Mouse (Mus musculus) stomach, postnatal 0 days (tissue): ENCODE data around the gene Fosb. TPM values are rescaled to one million over a fixed set of nuclear protein-coding genes. Genes with fewer than 3 reads are reported as not detected.

Experiments
- ATAC-seq: fragments of 200-750 bp; cut with Nextera tagmentation; 2 replicates; pipeline ENCODE4 v1.8.0; 2017; ENCODE audit not compliant: low FRiP score, low TSS enrichment
- DNase-seq: peaks from one replicate; pipeline ENCODE4 v3.0.0-alpha.2; 2016; ENCODE audit warnings: low spot score
- H3K27ac ChIP-seq: fragments of 300-500 bp; sonication (generic); replicated peaks from 2 replicates; pipeline ENCODE4 v1.5.1; 2014; ENCODE audit warnings: mild to moderate bottlenecking, control low read depth
- H3K27me3 ChIP-seq: fragments of 300-500 bp; sonication (generic); 2 replicates; pipeline ENCODE4 v1.6.1; 2014; ENCODE audit warnings: low read length; ENCODE audit not compliant: control insufficient read depth, insufficient read depth
- H3K36me3 ChIP-seq: fragments of 300-500 bp; sonication (generic); 2 replicates; pipeline ENCODE4 v1.6.1; 2014; ENCODE audit warnings: low read length, mixed read lengths; ENCODE audit not compliant: control insufficient read depth, insufficient read depth
- H3K4me1 ChIP-seq: fragments of 300-500 bp; sonication (generic); replicated peaks from 2 replicates; pipeline ENCODE4 v1.6.1; 2014; ENCODE audit warnings: antibody characterized with exemption; ENCODE audit not compliant: control insufficient read depth, insufficient read depth
- H3K4me2 ChIP-seq: fragments of 300-500 bp; sonication (generic); replicated peaks from 2 replicates; pipeline ENCODE4 v1.6.1; 2014; ENCODE audit warnings: low read depth, mild to moderate bottlenecking, control low read depth, moderate library complexity
- H3K4me3 ChIP-seq: fragments of 300-500 bp; sonication (generic); 2 replicates; pipeline ENCODE4 v1.5.1; 2014; ENCODE audit warnings: low read depth, low read length, control low read depth
- H3K9ac ChIP-seq: fragments of 300-500 bp; sonication (generic); 2 replicates; pipeline ENCODE4 v1.6.1; 2014; ENCODE audit warnings: mild to moderate bottlenecking, low read length, control low read depth, mixed read lengths
- H3K9me3 ChIP-seq: fragments of 300-500 bp; sonication (generic); 2 replicates; pipeline ENCODE4 v1.6.1; 2016; ENCODE audit warnings: low read length; ENCODE audit not compliant: control insufficient read depth
- CTCF ChIP-seq: IDR thresholded peaks from 2 replicates; pipeline ENCODE4 v1.5.1; 2016; ENCODE audit warnings: antibody characterized with exemption, low read depth, mild to moderate bottlenecking, moderate library complexity
- EP300 ChIP-seq: optimal IDR thresholded peaks from 2 replicates; pipeline ENCODE3; 2016; ENCODE audit warnings: antibody characterized with exemption
- WGBS: fragments of 180-500 bp; shearing (Covaris S2); extraction: QIAGEN DNeasy Blood & Tissue Kit; methylation state at CpG from one replicate; pipeline ENCODE4 v1.1.7; 2014; 5-methylcytosine and 5-hydroxymethylcytosine counted together
- polyA plus RNA-seq: library from polyadenylated mRNA; unstranded; fragments of >200 nt; fragmentation: Nextera tagmentation; extraction: Ambion mirVana; gene quantifications from 2 replicates; pipeline ENCODE4 v1.2.1, GENCODE M21; 2015

The Fosb gene
- polyA plus RNA-seq, 1 experiment from 2014 or later: 0.21 TPM

DNA sequence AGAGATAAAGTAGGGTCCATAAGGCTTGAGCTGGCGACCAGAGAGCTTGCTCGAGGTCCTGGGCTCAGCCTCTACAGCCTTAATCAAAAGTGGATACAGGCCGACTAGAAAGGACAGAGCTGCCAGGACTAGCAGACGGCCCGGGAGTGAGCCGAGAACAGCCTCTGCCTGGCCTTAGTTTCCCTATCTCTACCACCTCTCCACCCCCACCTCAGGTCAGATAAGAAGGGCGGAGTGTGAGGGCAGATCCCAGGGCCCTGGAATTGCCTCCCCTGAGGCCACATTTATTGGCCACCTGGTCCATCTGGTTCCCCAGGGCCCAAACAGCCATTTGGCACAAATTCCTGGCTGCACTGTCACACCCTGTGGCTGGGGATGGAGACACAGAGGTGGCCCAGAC, 44.7 kb downstream of the Fosb start:
- Histone ChIP-seq H3K9me3 (no peaks in the 10 kb centered on the region), H3K4me2 (no peak overlapping the region), H3K27ac (peak overlapping the region; percentile 1; the same call in 1 of the 2 replicates), H3K27me3 (no peaks in the 10 kb centered on the region), H3K9ac (no peak overlapping the region), H3K4me1 (0 out of 2 replicates have a peak, but pooled peaks cover 4% of the 10 kb centered on the region), H3K36me3 (peaks cover 11% of the 10 kb centered on the region; the same call in 1 of the 2 replicates), H3K4me3 (no peak overlapping the region)
- TF ChIP-seq CTCF (no peak), EP300 (no peak)
- ATAC-seq: no peak
- no peak for DNase-seq
- WGBS: 48% methylated on average over 7 of the region's 7 CpGs

GRCm38 (mm10) chr7:19258336-19258735, 51.5 kb downstream of the Fosb start:
- no peak for DNase-seq
- TF ChIP-seq CTCF (no peak), EP300 (no peak)
- ATAC-seq: no peak
- Histone ChIP-seq H3K36me3 (peaks cover 31% of the 10 kb centered on the region), H3K4me3 (no peak overlapping the region), H3K4me2 (no peak overlapping the region), H3K9ac (no peak overlapping the region), H3K27me3 (no peaks in the 10 kb centered on the region), H3K27ac (peak overlapping the region; percentile 30; the same call in 1 of the 2 replicates), H3K4me1 (no peaks in the 10 kb centered on the region), H3K9me3 (no peaks in the 10 kb centered on the region)
- 50% methylated on average over 3 of the region's 3 CpGs for WGBS

DNA sequence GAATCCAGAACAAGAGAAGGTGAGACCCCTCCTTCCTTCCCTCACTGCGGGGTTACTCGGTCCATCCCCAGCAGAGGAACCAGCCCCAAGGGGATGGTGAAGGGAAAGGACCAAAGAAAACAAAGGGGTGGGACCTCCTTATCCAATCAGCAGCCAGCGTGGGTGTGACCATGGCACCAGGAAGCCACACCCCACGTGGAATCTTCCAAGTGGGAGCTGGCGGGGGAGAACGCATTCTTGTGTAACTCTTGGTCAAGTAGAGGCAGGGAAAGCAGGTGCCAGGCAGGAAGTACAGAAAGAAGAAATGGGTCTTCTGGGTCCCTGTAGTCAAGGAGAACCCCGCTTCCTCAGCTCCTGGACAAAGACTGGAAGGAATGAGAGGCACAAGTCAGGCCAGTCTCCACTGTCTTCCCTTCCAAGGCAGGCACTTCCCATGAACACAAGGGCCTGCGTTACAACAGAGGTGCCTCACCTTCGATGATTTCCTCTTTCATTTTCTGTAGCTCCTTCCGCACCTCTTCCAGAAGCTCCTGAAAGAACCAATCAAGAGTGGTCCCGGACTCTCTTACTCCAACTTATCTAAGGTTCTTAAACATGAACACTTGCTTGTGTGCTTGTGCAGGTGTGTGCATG, 52.3 kb downstream of the Fosb start:
- H3K4me1 ChIP-seq: no peaks in the 10 kb centered on the region
- H3K9ac ChIP-seq: no peak overlapping the region
- no peak overlapping the region for H3K4me3 ChIP-seq
- 33% methylated on average over 11 of the region's 11 CpGs for WGBS
- no peaks in the 10 kb centered on the region for H3K27me3 ChIP-seq
- TF ChIP-seq EP300 (peak; percentile 36), CTCF (no peak)
- ATAC-seq (peak; percentile 85), DNase-seq (peak; percentile 90)
- H3K4me2 ChIP-seq: no peak overlapping the region
- H3K9me3 ChIP-seq: no peaks in the 10 kb centered on the region
- peaks cover 31% of the 10 kb centered on the region for H3K36me3 ChIP-seq
- peak overlapping the region; percentile 63; the same call in 1 of the 2 replicates for H3K27ac ChIP-seq

DNA sequence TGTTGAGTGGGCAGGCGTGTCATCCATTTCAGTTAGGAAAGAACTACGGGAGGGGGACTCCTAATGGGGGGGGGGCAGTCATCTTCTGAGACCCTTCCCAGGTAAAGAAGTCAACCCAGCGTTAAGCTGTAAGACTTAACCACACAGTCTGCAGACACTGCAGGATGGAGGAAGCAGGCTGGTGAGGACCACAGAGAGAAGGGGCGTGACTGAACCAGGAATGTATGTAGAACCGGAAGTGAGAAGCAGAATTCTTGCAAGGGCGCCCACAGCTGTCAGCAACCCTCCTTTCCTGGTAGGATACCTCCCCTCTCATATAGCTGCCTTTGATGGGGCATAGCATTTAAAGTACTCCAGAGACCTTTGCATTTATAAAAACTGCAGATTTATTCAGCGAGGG, 53.3 kb downstream of the Fosb start:
- WGBS: 75% methylated on average over 7 of the region's 7 CpGs
- H3K4me2 ChIP-seq: no peak overlapping the region
- no peak for DNase-seq
- no peaks in the 10 kb centered on the region for H3K9me3 ChIP-seq
- no peak overlapping the region for H3K27ac ChIP-seq
- peaks cover 31% of the 10 kb centered on the region for H3K36me3 ChIP-seq
- no peak overlapping the region for H3K9ac ChIP-seq
- TF ChIP-seq EP300 (no peak), CTCF (no peak)
- H3K4me3 ChIP-seq: no peak overlapping the region
- H3K27me3 ChIP-seq: no peaks in the 10 kb centered on the region
- no peak for ATAC-seq
- no peaks in the 10 kb centered on the region for H3K4me1 ChIP-seq

- DNase-seq (no peak), ATAC-seq (no peak)
- TF ChIP-seq EP300 (no peak), CTCF (no peak)
- WGBS: 81% methylated on average over 17 of the region's 17 CpGs
- no peak overlapping the region for H3K4me2 ChIP-seq
- no peaks in the 10 kb centered on the region for H3K4me1 ChIP-seq
- no peak overlapping the region for H3K27ac ChIP-seq
- no peak overlapping the region for H3K9ac ChIP-seq
- H3K4me3 ChIP-seq: no peak overlapping the region
- peaks cover 25% of the 10 kb centered on the region; the same call in 1 of the 2 replicates for H3K36me3 ChIP-seq
- H3K27me3 ChIP-seq: no peaks in the 10 kb centered on the region
- no peaks in the 10 kb centered on the region for H3K9me3 ChIP-seq
Measured at GRCm38 (mm10) chr7:19255395-19255794, 54.5 kb downstream of the Fosb start.

DNA sequence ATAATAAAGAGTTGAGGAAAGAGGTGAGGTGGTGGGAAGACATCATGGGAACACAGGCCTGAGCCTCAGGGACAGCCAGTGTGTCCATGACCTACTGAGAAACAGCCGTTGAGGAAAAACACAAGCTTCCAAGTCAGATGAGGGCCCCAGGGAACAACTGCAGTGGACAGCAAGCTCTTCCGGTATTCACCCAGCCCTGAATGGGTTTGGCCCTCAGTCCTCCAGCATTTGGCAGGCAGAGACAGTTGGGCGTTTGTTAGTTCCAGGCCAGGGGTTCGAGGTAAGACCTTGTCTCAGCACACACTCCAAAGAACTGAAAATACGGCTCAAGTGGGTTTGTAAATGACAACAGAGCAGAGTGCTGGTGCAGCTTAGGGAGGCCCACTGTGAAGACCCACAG, 56.4 kb downstream of the Fosb start:
- no peaks in the 10 kb centered on the region for H3K9me3 ChIP-seq
- TF ChIP-seq CTCF (no peak), EP300 (no peak)
- H3K4me2 ChIP-seq: no peak overlapping the region

More for the DNA sequence above, 56.4 kb downstream of the Fosb start:
- Histone ChIP-seq H3K4me3 (no peak overlapping the region), H3K27ac (no peak overlapping the region), H3K36me3 (peaks cover 17% of the 10 kb centered on the region; the same call in 1 of the 2 replicates), H3K4me1 (no peaks in the 10 kb centered on the region), H3K27me3 (no peaks in the 10 kb centered on the region), H3K9ac (no peak overlapping the region)
- DNase-seq (no peak), ATAC-seq (no peak)
- WGBS: 61% methylated on average over 5 of the region's 5 CpGs

Other genes with a start within 250 kb of the Fosb start
- 4.5 and 7.0 TPM in 2 replicates for gene Dmwd, start 233.8 kb downstream of the Fosb start, polyA plus RNA-seq
- gene Dmpk, start 226.2 kb downstream of the Fosb start, polyA plus RNA-seq: 91.3 and 103 TPM in 2 replicates
- gene Six5, start 215.5 kb downstream of the Fosb start, polyA plus RNA-seq: 6.1 and 7.7 TPM in 2 replicates
- 0.72 and 0.76 TPM in 2 replicates for gene Gm4969, start 191.7 kb downstream of the Fosb start, polyA plus RNA-seq
- 6.5 and 6.7 TPM in 2 replicates for gene Fbxo46, start 190.2 kb downstream of the Fosb start, polyA plus RNA-seq
- gene Qpctl, start 160.8 kb downstream of the Fosb start, polyA plus RNA-seq: 11.3 and 11.8 TPM in 2 replicates
- gene Snrpd2, start 160.3 kb downstream of the Fosb start, polyA plus RNA-seq: 96.9 and 103 TPM in 2 replicates
- 0.22 and 0.27 TPM in 2 replicates for gene Gipr, start 143.9 kb downstream of the Fosb start, polyA plus RNA-seq
- 8.4 and 8.8 TPM in 2 replicates for gene Eml2, start 133.6 kb downstream of the Fosb start, polyA plus RNA-seq
- gene Gpr4, start 97.5 kb downstream of the Fosb start, polyA plus RNA-seq: 0.85 and 1.3 TPM in 2 replicates
- 20.3 and 20.7 TPM in 2 replicates for gene Opa3, start 81.7 kb downstream of the Fosb start, polyA plus RNA-seq
- 108 and 120 TPM in 2 replicates for gene Vasp, start 38.2 kb downstream of the Fosb start, polyA plus RNA-seq
- gene Ppm1n, start 30.0 kb downstream of the Fosb start, polyA plus RNA-seq: 0.17 and 0.21 TPM in 2 replicates
- 10.1 and 12.1 TPM in 2 replicates for gene Rtn2, start 27.4 kb downstream of the Fosb start, polyA plus RNA-seq
- gene Ercc1, start 34.7 kb upstream of the Fosb start, polyA plus RNA-seq: 32.8 and 36.9 TPM in 2 replicates
- gene Cd3eap, start 49.4 kb upstream of the Fosb start, polyA plus RNA-seq: 13.4 and 13.6 TPM in 2 replicates
- gene Ppp1r13l, start 49.7 kb upstream of the Fosb start, polyA plus RNA-seq: 10.3 and 12.2 TPM in 2 replicates
- gene Ercc2, start 72.0 kb upstream of the Fosb start, polyA plus RNA-seq: 6.0 and 6.4 TPM in 2 replicates
- 24.3 and 26.5 TPM in 2 replicates for gene Klc3, start 94.1 kb upstream of the Fosb start, polyA plus RNA-seq
- gene Ckm, start 94.7 kb upstream of the Fosb start, polyA plus RNA-seq: 42.1 and 43.6 TPM in 2 replicates
- gene Mark4, start 148.8 kb upstream of the Fosb start, polyA plus RNA-seq: 5.2 and 5.3 TPM in 2 replicates
- 0.97 and 1.1 TPM in 2 replicates for gene Exoc3l2, start 153.3 kb upstream of the Fosb start, polyA plus RNA-seq
- gene Bloc1s3, start 198.3 kb upstream of the Fosb start, polyA plus RNA-seq: 3.2 and 3.7 TPM in 2 replicates
- 113 and 123 TPM in 2 replicates for gene Trappc6a, start 198.3 kb upstream of the Fosb start, polyA plus RNA-seq
- gene Nkpd1, start 207.8 kb upstream of the Fosb start, polyA plus RNA-seq: 30.8 and 33.0 TPM in 2 replicates